Mouse (Mus musculus) neural tube, embryonic 15.5 days (tissue): ENCODE data around the gene Cdiptos. TPM values are rescaled to one million over a fixed set of nuclear protein-coding genes. Genes with fewer than 3 reads are reported as not detected.

Source experiments
- ATAC-seq: fragments of 200-750 bp; cut with Nextera tagmentation; 2 replicates; pipeline ENCODE4 v1.8.0; 2017; ENCODE audit warnings: mild to moderate bottlenecking, moderate TSS enrichment, moderate library complexity; ENCODE audit not compliant: low FRiP score
- H3K27ac ChIP-seq: fragments of 300-500 bp; sonication (generic); replicated peaks from 2 replicates; pipeline ENCODE4 v1.5.1; 2015; ENCODE audit warnings: mild to moderate bottlenecking, inconsistent platforms
- H3K27me3 ChIP-seq: fragments of 300-500 bp; sonication (generic); replicated peaks from 2 replicates; pipeline ENCODE4 v1.6.1; 2015; ENCODE audit warnings: inconsistent platforms
- H3K36me3 ChIP-seq: fragments of 300-500 bp; sonication (generic); 2 replicates; pipeline ENCODE4 v1.6.1; 2015; ENCODE audit warnings: inconsistent platforms
- H3K4me1 ChIP-seq: fragments of 300-500 bp; sonication (generic); 2 replicates; pipeline ENCODE4 v1.6.1; 2015; ENCODE audit warnings: inconsistent platforms
- H3K4me2 ChIP-seq: fragments of 300-500 bp; sonication (generic); 2 replicates; pipeline ENCODE4 v1.6.1; 2015; ENCODE audit warnings: inconsistent platforms, mild to moderate bottlenecking, moderate library complexity
- H3K4me3 ChIP-seq: fragments of 300-500 bp; sonication (generic); replicated peaks from 2 replicates; pipeline ENCODE4 v1.5.1; 2015; ENCODE audit warnings: mild to moderate bottlenecking, inconsistent platforms
- H3K9ac ChIP-seq: fragments of 300-500 bp; sonication (generic); replicated peaks from 2 replicates; pipeline ENCODE4 v1.6.1; 2015; ENCODE audit warnings: mild to moderate bottlenecking, inconsistent platforms
- H3K9me3 ChIP-seq: fragments of 300-500 bp; sonication (generic); replicated peaks from 2 replicates; pipeline ENCODE4 v1.6.1; 2016; ENCODE audit warnings: inconsistent platforms
- WGBS: fragments of 180-500 bp; shearing (Covaris S2); methylation state at CpG from one replicate; pipeline ENCODE4 v1.1.7; 2015; ENCODE audit warnings: mixed read lengths; 5-methylcytosine and 5-hydroxymethylcytosine counted together
- polyA plus RNA-seq: library from polyadenylated mRNA; unstranded; fragments of >200 nt; fragmentation: Nextera tagmentation; extraction: Ambion mirVana; gene quantifications from 2 replicates; pipeline ENCODE4 v1.2.1, GENCODE M21; 2015

The Cdiptos gene
- polyA plus RNA-seq, 1 experiment from 2014 or later = 0.82 TPM

DNA sequence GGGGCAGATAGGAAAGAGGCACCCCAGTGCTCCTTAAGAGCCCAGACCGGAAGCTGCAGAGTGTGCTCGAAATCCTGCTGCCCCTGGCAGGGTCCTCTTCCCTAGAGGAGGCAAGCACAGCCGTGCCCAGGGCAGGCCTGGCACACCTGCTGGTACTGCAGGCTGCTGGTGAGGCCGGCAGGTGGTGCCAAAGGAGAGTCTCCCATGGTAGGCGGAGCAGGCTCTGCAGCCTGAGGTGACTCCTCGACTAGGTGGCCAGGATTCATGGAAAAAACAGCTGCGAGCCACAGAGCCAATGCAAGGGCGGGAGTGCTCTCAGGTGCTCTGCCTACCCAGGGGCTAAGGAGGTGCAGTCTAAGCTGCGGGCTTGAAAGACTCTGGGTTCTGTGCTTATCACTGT is 10.4 kb upstream of the Cdiptos start:
- no peaks in the 10 kb centered on the region for H3K4me1 ChIP-seq
- H3K36me3 ChIP-seq = peaks cover 3% of the 10 kb centered on the region; the same call in 1 of the 2 replicates
- no peak overlapping the region for H3K9ac ChIP-seq
- no peak overlapping the region for H3K4me3 ChIP-seq
- H3K27ac ChIP-seq = no peak overlapping the region
- ATAC-seq = no peak
- H3K9me3 ChIP-seq = no peaks in the 10 kb centered on the region
- no peak overlapping the region for H3K4me2 ChIP-seq
- WGBS = 48% methylated on average over 9 of the region's 9 CpGs
- H3K27me3 ChIP-seq = no peaks in the 10 kb centered on the region

DNA sequence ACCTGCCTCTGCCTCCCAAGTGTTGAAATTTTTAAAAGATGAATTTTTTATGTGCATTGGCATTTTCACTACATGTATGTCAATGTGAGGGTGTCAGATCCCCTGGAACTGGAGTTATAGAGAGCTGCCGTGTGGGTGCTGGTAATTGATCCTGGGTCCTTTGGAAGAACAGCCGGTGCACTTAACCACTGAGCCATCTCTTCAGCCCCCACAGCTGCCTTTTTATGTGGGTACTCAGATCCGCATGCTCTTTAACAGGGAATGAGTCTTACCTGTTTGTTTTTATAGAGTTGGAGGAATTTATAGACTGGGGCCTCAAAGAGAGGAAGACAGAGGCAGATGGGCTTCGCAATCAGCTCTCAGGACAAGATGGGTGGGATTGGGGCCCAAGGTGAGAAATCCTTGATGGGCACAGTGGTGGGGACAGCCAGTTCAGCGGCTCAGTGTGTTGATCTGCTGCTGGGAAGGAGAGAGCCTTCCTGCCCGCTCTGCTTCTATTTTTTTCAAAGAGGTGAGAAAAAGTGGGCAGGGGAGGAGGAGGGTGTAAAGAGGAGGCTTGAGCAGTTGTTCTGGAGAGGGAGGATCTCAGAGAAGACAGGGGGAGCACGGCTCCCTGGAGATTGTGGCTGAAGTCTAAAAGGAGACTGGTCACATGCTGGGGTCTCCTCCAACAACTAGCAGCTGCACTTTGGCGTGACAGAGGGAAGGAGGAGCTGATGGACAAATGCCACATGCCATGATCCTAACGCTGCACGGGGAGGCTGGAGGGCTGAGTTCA is 9.0 kb upstream of the Cdiptos start:
- peaks cover 14% of the 10 kb centered on the region for H3K36me3 ChIP-seq
- no peaks in the 10 kb centered on the region for H3K27me3 ChIP-seq
- no peak overlapping the region for H3K27ac ChIP-seq
- H3K4me2 ChIP-seq = no peak overlapping the region
- no peak for ATAC-seq
- H3K4me3 ChIP-seq = no peak overlapping the region
- no peak overlapping the region for H3K9ac ChIP-seq
- H3K9me3 ChIP-seq = no peaks in the 10 kb centered on the region
- 58% methylated on average over 10 of the region's 10 CpGs for WGBS
- no peaks in the 10 kb centered on the region for H3K4me1 ChIP-seq

DNA sequence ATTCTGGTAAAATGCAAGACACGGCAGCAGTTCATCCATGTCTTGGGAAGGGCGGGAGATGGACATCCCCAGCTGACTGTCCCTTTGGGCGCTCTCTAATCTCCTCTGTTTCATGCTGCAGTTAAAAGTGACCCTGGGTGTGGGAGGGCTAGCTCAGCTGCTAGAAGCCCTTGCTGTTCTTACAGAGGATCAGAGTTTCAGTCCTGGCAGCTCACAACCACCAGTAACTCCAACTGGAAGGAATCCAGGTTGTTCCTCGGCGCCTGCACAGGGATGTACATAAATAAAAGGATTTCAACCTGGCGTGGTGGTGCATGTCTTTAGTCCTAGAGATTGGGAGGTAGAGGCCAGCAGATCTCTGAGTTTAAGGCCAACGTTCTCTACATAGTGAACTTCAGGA is 7.2 kb upstream of the Cdiptos start:
- Histone ChIP-seq H3K4me1 (peaks cover 10% of the 10 kb centered on the region), H3K27ac (no peak overlapping the region), H3K27me3 (no peaks in the 10 kb centered on the region), H3K4me2 (no peak overlapping the region), H3K4me3 (no peak overlapping the region), H3K9me3 (no peaks in the 10 kb centered on the region), H3K36me3 (peaks cover 31% of the 10 kb centered on the region), H3K9ac (no peak overlapping the region)
- 88% methylated on average over 7 of the region's 7 CpGs for WGBS
- no peak for ATAC-seq

DNA sequence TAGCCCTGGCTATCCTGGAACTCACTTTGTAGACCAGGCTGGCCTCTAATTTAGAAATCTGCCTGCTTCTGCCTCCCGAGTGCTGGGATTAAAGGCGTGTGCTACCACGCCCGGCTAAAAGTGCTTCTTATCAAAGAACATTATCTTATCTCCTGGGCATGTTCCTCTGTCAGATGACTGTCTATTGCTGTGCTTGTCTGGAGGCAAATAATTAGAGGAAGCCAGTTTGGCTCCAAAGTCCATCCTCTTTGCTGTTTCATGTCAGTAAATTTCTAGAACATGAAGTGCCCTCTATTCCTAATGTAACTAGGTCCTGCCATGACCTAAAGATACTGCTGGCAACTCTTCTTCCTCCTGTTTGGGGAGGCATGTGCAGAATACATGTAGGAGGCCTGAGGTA is 6.2 kb upstream of the Cdiptos start:
- 92% methylated on average over 4 of the region's 4 CpGs for WGBS
- peaks cover 33% of the 10 kb centered on the region for H3K36me3 ChIP-seq
- peaks cover 20% of the 10 kb centered on the region for H3K4me1 ChIP-seq
- H3K9me3 ChIP-seq = no peaks in the 10 kb centered on the region
- ATAC-seq = no peak
- H3K4me3 ChIP-seq = no peak overlapping the region
- H3K4me2 ChIP-seq = no peak overlapping the region
- no peak overlapping the region for H3K9ac ChIP-seq
- H3K27ac ChIP-seq = no peak overlapping the region
- no peaks in the 10 kb centered on the region for H3K27me3 ChIP-seq

DNA sequence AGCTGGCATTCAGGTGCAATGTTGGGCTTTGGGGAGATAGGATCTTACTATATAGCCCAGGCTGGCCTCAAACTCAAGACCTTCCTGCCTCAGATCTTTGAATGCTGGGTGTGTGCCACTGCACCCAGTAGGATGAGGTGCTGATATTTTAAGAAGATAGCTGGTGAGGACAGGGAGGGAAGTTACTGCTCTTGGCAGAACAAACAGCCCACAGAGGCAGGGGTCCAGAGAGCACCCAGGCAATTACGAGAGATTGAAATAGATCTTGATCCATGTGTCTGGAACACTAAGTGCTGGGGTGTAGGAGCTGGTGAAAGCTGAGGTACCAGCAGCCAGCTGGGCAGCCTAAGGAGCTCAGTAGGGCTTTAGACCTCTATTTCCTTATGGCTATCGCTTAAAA is 5.7 kb upstream of the Cdiptos start:
- Histone ChIP-seq H3K4me3 (no peak overlapping the region), H3K27me3 (no peaks in the 10 kb centered on the region), H3K4me1 (peaks cover 22% of the 10 kb centered on the region), H3K4me2 (no peak overlapping the region), H3K27ac (no peak overlapping the region), H3K36me3 (peaks cover 33% of the 10 kb centered on the region), H3K9ac (no peak overlapping the region), H3K9me3 (no peaks in the 10 kb centered on the region)
- 91% methylated on average over 2 of the region's 2 CpGs for WGBS
- no peak for ATAC-seq

DNA sequence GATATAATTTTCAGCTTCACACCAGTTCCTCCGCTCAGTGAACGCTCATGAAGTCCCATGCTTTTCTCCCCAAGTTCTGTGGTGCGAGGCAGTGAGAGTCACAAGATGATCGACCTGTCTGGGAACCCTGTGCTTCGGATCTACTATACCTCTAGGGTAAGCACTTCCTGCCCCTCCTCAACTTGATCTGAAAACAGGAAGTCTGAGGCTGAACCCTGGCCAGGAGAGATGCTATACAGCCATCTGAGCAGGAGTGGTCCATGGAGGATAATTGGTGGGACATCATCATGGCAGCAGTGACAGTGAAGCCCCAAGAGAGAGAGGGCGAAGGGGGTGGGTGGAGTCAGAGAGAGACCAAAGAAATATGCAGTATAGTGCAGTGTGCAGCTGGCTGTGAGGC is 2.9 kb upstream of the Cdiptos start:
- ATAC-seq = no peak
- H3K9ac ChIP-seq = no peak overlapping the region
- H3K4me2 ChIP-seq = no peak overlapping the region
- no peak overlapping the region for H3K27ac ChIP-seq
- H3K4me3 ChIP-seq = no peak overlapping the region
- H3K9me3 ChIP-seq = no peaks in the 10 kb centered on the region
- 95% methylated on average over 6 of the region's 6 CpGs for WGBS
- no peaks in the 10 kb centered on the region for H3K27me3 ChIP-seq
- peaks cover 33% of the 10 kb centered on the region for H3K36me3 ChIP-seq
- peaks cover 29% of the 10 kb centered on the region for H3K4me1 ChIP-seq

DNA sequence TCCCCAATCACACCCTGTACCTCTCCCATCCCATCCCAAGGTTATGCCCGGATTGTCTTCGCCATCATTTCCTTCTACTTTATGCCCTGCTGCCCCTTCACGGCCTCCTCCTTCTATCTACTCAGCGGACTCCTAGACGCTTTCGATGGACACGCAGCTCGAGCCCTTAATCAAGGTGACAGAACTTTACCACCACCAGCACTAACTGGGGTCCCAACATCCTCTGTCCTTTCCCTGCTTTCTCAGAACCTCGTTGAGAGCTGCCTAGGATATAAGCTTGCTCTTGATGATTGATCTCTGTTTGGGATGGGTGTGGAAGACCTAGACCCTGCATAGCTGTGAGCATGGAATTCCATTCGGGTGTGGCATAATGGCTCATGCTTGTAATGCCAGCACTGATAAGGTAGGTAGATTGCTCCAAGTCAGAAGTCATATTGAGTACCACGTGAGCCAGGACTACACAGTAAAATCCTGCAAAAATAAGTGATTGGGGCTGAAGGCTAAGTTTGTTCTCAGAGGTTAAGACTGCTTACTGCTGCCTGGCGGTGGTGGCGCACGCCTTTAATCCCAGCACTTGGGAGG is 1.1 kb upstream of the Cdiptos start:
- Histone ChIP-seq H3K27me3 (no peaks in the 10 kb centered on the region), H3K9me3 (no peaks in the 10 kb centered on the region), H3K4me1 (peaks cover 29% of the 10 kb centered on the region), H3K27ac (peak overlapping the region; percentile 99), H3K4me2 (peak overlapping the region; percentile 71), H3K9ac (peak overlapping the region; percentile 99), H3K4me3 (peak overlapping the region; percentile 95), H3K36me3 (peaks cover 38% of the 10 kb centered on the region)
- 29% methylated on average over 14 of the region's 14 CpGs for WGBS
- peak; percentile 4 for ATAC-seq

DNA sequence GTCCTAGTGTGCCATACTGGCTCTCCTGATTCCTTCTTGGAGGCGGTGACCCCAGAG is 177 bp downstream of the Cdiptos start, which contains the start of gene Cdipt:
Gene Cdipt (plus strand): TSS at position 22 of the 57 bp plus-strand sequence.
- Histone ChIP-seq H3K27me3 (no peaks in the 10 kb centered on the region), H3K36me3 (peaks cover 42% of the 10 kb centered on the region), H3K9me3 (no peaks in the 10 kb centered on the region), H3K4me1 (peaks cover 29% of the 10 kb centered on the region), H3K27ac (peak within 1 kb of the TSS; percentile 99), H3K9ac (peak within 1 kb of the TSS; percentile 99), H3K4me2 (peak within 1 kb of the TSS; percentile 71), H3K4me3 (peak within 1 kb of the TSS; percentile 95)
- ATAC-seq = no peak
- WGBS = 8% methylated on average over 1 of the region's 1 CpGs

DNA sequence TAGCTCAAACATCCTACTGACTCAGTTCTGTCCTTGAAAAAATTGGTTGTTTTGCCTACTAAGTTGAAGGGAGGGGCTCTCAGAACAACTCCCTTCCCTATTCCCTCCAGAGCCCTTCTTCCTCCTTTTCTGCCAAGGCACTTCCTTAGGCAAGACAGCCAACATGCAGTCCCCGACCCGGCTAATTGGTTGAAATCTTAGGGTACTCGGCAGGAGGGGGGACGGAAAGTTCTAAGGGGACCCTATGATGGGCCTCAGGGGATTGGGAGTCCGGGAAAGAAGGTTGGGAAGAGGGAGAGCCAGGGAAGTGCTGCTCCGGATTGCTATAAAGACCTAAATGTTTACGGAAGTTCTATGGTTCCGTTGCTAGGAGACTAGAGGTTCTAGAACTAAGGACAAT is 405 bp downstream of the Cdiptos start:
- 0 out of 2 replicates have a peak overlapping the region, but pooled peaks have one; percentile 99 for H3K9ac ChIP-seq
- peak overlapping the region; percentile 99 for H3K27ac ChIP-seq
- peak overlapping the region; percentile 95 for H3K4me3 ChIP-seq

DNA sequence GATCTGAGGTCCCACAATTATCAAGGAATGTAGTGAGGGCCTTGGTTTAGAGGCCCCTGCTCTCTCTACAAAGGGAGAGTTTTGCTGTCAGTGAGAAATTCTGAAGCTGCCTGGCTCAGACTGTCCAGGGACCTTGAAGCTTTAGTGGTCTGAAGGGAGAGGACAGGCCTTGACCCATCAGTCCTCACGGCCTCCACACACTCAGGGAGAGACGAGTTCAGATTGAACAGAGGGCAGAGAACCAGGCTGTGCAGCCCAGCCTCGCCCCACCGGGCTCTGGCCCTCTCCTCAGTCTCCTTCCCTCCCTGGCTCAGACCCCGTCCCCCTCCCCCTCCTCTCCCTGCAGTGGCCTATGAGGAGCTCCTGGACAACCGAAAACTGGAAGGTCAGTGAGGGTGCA is 8.5 kb downstream of the Cdiptos start:
- Histone ChIP-seq H3K9me3 (no peaks in the 10 kb centered on the region), H3K9ac (no peak overlapping the region), H3K4me1 (no peaks in the 10 kb centered on the region), H3K27me3 (0 out of 2 replicates have a peak, but pooled peaks cover 5% of the 10 kb centered on the region), H3K36me3 (peaks cover 79% of the 10 kb centered on the region), H3K27ac (no peak overlapping the region), H3K4me3 (no peak overlapping the region), H3K4me2 (no peak overlapping the region)
- no peak for ATAC-seq
- 67% methylated on average over 6 of the region's 6 CpGs for WGBS

More for the DNA sequence above, 405 bp downstream of the Cdiptos start:
- no peak; the same call in 1 of the 2 replicates for ATAC-seq
- H3K4me1 ChIP-seq = peaks cover 29% of the 10 kb centered on the region
- H3K27me3 ChIP-seq = no peaks in the 10 kb centered on the region
- peaks cover 43% of the 10 kb centered on the region for H3K36me3 ChIP-seq
- WGBS = 16% methylated on average over 8 of the region's 8 CpGs
- H3K9me3 ChIP-seq = no peaks in the 10 kb centered on the region
- H3K4me2 ChIP-seq = peak overlapping the region; percentile 71

DNA sequence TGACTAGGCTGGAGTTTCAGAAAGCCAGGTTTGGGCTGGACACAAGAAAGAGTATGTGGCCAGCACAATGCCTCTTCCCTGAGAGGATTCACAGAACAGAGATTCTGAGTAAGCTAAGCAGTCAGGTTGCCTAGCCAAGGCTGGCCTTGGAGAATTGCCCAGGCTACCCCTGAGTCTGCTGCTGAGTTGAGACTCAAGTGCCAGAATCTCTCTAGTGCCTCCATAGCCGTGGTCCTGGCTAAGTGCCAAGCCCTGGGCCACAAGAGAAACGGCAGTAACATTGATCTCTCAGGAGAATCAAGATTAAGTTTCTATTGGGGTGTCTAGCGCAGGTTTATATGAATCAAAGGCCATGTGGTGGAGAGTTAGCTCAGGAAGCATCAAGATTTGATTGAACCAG is 10.3 kb downstream of the Cdiptos start:
- Histone ChIP-seq H3K36me3 (peaks cover 83% of the 10 kb centered on the region), H3K4me2 (no peak overlapping the region)

DNA sequence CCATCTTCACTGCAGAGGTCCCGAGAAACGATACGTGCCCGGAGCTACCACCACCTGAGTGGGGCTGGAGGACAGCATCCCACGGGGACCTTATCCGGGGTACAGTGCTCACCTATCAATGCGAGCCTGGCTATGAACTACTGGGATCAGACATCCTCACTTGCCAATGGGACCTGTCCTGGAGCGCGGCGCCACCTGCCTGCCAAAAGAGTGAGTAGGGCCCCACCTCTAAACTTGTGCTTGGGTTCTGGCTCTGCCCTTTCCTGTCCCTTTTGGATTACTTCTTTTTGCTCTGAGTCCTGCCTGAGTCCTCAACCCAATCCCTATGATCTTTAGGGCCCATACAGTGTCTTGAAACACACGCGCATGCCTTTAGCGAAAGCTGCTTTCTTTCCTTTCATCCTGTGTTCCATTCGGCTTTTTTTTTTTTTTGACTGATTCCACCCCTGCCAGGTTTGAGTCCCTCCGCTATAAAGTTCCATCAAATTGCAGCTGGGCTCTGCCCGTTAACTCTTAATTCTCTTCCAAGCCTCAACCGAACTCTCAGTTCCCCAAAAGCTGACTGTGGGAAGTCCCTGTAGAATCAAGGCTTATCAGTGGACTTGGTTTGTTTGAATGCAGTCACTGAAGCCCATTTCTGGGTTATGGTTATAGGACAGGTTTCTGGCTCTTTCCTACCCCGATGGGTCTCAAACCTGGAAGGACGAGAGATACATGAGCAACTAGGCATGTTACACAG is 12.2 kb downstream of the Cdiptos start:
- H3K9ac ChIP-seq = no peak overlapping the region
- peaks cover 85% of the 10 kb centered on the region for H3K36me3 ChIP-seq

More for the DNA sequence above, 10.3 kb downstream of the Cdiptos start:
- no peak for ATAC-seq
- Histone ChIP-seq H3K4me1 (no peaks in the 10 kb centered on the region), H3K9ac (no peak overlapping the region), H3K4me3 (no peak overlapping the region), H3K27ac (no peak overlapping the region), H3K27me3 (peaks cover 15% of the 10 kb centered on the region; the same call in 1 of the 2 replicates), H3K9me3 (no peaks in the 10 kb centered on the region)
- 57% methylated on average over 3 of the region's 3 CpGs for WGBS

More for the DNA sequence above, 12.2 kb downstream of the Cdiptos start:
- 24% methylated on average over 19 of the region's 19 CpGs for WGBS
- Histone ChIP-seq H3K9me3 (no peaks in the 10 kb centered on the region), H3K4me1 (no peaks in the 10 kb centered on the region), H3K4me2 (no peak overlapping the region), H3K27me3 (peaks cover 15% of the 10 kb centered on the region; the same call in 1 of the 2 replicates), H3K4me3 (no peak overlapping the region), H3K27ac (no peak overlapping the region)
- no peak for ATAC-seq
